Mouse (Mus musculus): ENCODE measurements around the gene Cfap61. TPM values are rescaled to one million over a fixed set of nuclear protein-coding genes. Genes with fewer than 3 reads are reported as not detected.

The Cfap61 gene
- total and polyA plus RNA-seq, 3 experiments, result 0.13 TPM; not detected in 2

DNA sequence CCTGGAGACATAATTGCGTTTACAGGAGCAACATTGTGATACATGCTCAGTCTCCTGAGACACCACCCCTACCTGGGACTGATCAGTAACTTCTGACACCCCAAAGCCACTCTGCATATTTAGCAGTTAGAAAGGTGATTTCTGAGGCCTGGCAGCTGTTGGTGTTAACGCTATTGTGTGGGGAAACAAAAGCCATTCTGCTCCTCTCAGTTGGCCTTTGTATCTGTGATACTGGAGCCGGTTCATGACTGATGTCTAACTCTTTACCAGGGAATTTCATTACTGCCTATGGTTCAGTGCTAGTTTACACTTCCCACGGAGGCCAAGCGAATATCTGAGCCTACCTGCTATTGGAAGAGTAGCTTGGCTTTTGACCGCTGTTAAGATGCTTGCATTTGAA, 138.7 kb downstream of the Cfap61 start:
- no peak overlapping the region for H3K4me3 ChIP-seq (ENCODE audit: control insufficient read depth in 1 of 2, insufficient read depth in 1 of 2, low read depth in 2 of 2, low read length in 2 of 2)
- no peak for TF ChIP-seq RCOR1 (IDR thresholded peaks at IDR 0.05; ENCODE audit: low read depth, low read length)
- no peak for TF ChIP-seq NRF1 (IDR thresholded peaks at IDR 0.05; ENCODE audit: insufficient read depth, low read depth, low read length, poor library complexity, severe bottlenecking)
- TF ChIP-seq MYB (IDR thresholded peaks at IDR 0.05; ENCODE audit: low read depth, low read length), result no peak
- no peak for TF ChIP-seq MYC (IDR thresholded peaks at IDR 0.05; ENCODE audit: low read depth, low read length)
- TF ChIP-seq MAFK (IDR thresholded peaks at IDR 0.05; ENCODE audit: borderline replicate concordance, low read depth, low read length), result no peak

DNA sequence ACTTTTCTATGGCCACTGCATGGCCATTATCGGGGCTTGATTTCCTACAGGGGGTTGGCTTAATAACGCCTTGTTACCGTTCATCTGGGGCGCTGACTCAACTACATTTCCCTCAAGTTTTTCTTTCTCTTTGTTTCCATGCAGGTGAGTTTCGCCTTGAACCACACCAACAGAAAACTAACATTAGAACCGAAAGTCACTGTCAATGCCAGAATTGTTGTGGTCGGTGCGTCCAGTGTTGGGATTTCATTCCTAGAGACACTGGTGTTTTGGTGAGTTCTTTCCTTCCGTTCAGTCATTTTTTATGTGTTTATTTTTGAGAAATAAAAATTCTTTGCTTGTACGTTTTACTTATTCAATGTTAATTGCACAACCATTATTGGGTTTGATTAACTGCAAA, 142.5 kb downstream of the Cfap61 start:
- Histone ChIP-seq H3K4me3 (ENCODE audit: control insufficient read depth in 1 of 2, insufficient read depth in 1 of 2, low read depth in 2 of 2, low read length in 2 of 2) (no peak overlapping the region), H3K27me3 (ENCODE audit: control insufficient read depth in 1 of 2, insufficient read depth in 2 of 2, low read length in 2 of 2) (no peaks in the 10 kb centered on the region), H3K4me1 (ENCODE audit: control insufficient read depth in 1 of 2, insufficient read depth in 2 of 2, low read length in 2 of 2) (no peaks in the 10 kb centered on the region), H3K9ac (ENCODE audit: control insufficient read depth, low read depth, low read length, poor library complexity, severe bottlenecking) (no peak overlapping the region), H3K36me3 (ENCODE audit: control insufficient read depth in 1 of 2, insufficient read depth in 2 of 2, low read length in 2 of 2) (no peaks in the 10 kb centered on the region), H3K79me2 (ENCODE audit: control insufficient read depth, insufficient read depth, low read length, poor library complexity) (no peaks in the 10 kb centered on the region), H3K9me3 (replicated peaks; ENCODE audit: insufficient read depth, low read length) (no peaks in the 10 kb centered on the region), H3K27ac (ENCODE audit: control insufficient read depth, low read depth, low read length) (no peak overlapping the region)
- TF ChIP-seq MXI1 (IDR thresholded peaks at IDR 0.05; ENCODE audit: low read depth, low read length), result no peak
- TF ChIP-seq CHD1 (IDR thresholded peaks at IDR 0.05; ENCODE audit: low read depth, low read length), result no peak
- TF ChIP-seq KAT2A (conservative IDR thresholded peaks at IDR 0.05; ENCODE audit: low read depth, low read length), result no peak
- TF ChIP-seq RCOR1 (IDR thresholded peaks at IDR 0.05; ENCODE audit: low read depth, low read length), result no peak
- TF ChIP-seq NRF1 (IDR thresholded peaks at IDR 0.05; ENCODE audit: insufficient read depth, low read depth, low read length, poor library complexity, severe bottlenecking), result no peak
- no peak for TF ChIP-seq MYB (IDR thresholded peaks at IDR 0.05; ENCODE audit: low read depth, low read length)
- TF ChIP-seq CTCF (IDR thresholded peaks at IDR 0.05 in 2 of 3, conservative IDR thresholded peaks at IDR 0.05 in 1 of 3; ENCODE audit: control insufficient read depth in 1 of 3, insufficient read depth in 1 of 3, low read depth in 2 of 3, low read length in 3 of 3, poor library complexity in 1 of 3, severe bottlenecking in 1 of 3), result no peak
- no peak for TF ChIP-seq SIN3A (IDR thresholded peaks at IDR 0.05; ENCODE audit: low read length)
- TF ChIP-seq RAD21 (IDR thresholded peaks at IDR 0.05; ENCODE audit: low read depth, low read length), result no peak
- TF ChIP-seq MAFK (IDR thresholded peaks at IDR 0.05; ENCODE audit: borderline replicate concordance, low read depth, low read length), result no peak
- TF ChIP-seq E2F4 (IDR thresholded peaks at IDR 0.05; ENCODE audit: borderline replicate concordance, low read depth, low read length), result no peak
- no peak for TF ChIP-seq CHD2 (IDR thresholded peaks at IDR 0.05; ENCODE audit: low read length)
- TF ChIP-seq UBTF (IDR thresholded peaks at IDR 0.05; ENCODE audit: borderline replicate concordance, insufficient read depth, low read depth, low read length), result no peak
- no peak for TF ChIP-seq NELFE (IDR thresholded peaks at IDR 0.05; ENCODE audit: low read depth, low read length)
- TF ChIP-seq TAL1 (IDR thresholded peaks at IDR 0.05; ENCODE audit: low read length), result no peak
- TF ChIP-seq GATA1 (IDR thresholded peaks at IDR 0.05; ENCODE audit: low read depth, low read length), result no peak
- TF ChIP-seq MEF2A (IDR thresholded peaks at IDR 0.05; ENCODE audit: extremely low read depth, insufficient replicate concordance, low read depth, low read length, poor library complexity, severe bottlenecking), result no peak
- TF ChIP-seq USF2 (IDR thresholded peaks at IDR 0.05; ENCODE audit: borderline replicate concordance in 1 of 2, insufficient read depth in 1 of 2, low read depth in 1 of 2, low read length in 2 of 2), result no peak
- no peak for DNase-seq (ENCODE audit: low read depth, low spot score)

More for the DNA sequence above, 138.7 kb downstream of the Cfap61 start:
- Histone ChIP-seq H3K27ac (ENCODE audit: control insufficient read depth, low read depth, low read length) (no peak overlapping the region), H3K79me2 (ENCODE audit: control insufficient read depth, insufficient read depth, low read length, poor library complexity) (no peaks in the 10 kb centered on the region), H3K27me3 (ENCODE audit: control insufficient read depth in 1 of 2, insufficient read depth in 2 of 2, low read length in 2 of 2) (no peaks in the 10 kb centered on the region), H3K36me3 (ENCODE audit: control insufficient read depth in 1 of 2, insufficient read depth in 2 of 2, low read length in 2 of 2) (no peaks in the 10 kb centered on the region), H3K9me3 (replicated peaks; ENCODE audit: insufficient read depth, low read length) (no peaks in the 10 kb centered on the region), H3K4me1 (ENCODE audit: control insufficient read depth in 1 of 2, insufficient read depth in 2 of 2, low read length in 2 of 2) (no peaks in the 10 kb centered on the region), H3K9ac (ENCODE audit: control insufficient read depth, low read depth, low read length, poor library complexity, severe bottlenecking) (no peak overlapping the region)
- no peak for DNase-seq (ENCODE audit: low read depth, low spot score)

All from MEL (cell line).